Mouse (Mus musculus) thymus, postnatal 4 days (tissue): Measurements from ENCODE around the gene Mrps26.
A peak's percentile ranks its signal among the peaks of the same experiment; 100 is the strongest.
"Not testable (repeated sequence)": the region's sequence is repeated elsewhere in the genome, so short reads cannot be mapped to it uniquely, and the experiment has no call there.

Experiments
- DNase-seq: peaks from one replicate; pipeline ENCODE4 v3.0.0; 2021

Mrps26 gene

DNA sequence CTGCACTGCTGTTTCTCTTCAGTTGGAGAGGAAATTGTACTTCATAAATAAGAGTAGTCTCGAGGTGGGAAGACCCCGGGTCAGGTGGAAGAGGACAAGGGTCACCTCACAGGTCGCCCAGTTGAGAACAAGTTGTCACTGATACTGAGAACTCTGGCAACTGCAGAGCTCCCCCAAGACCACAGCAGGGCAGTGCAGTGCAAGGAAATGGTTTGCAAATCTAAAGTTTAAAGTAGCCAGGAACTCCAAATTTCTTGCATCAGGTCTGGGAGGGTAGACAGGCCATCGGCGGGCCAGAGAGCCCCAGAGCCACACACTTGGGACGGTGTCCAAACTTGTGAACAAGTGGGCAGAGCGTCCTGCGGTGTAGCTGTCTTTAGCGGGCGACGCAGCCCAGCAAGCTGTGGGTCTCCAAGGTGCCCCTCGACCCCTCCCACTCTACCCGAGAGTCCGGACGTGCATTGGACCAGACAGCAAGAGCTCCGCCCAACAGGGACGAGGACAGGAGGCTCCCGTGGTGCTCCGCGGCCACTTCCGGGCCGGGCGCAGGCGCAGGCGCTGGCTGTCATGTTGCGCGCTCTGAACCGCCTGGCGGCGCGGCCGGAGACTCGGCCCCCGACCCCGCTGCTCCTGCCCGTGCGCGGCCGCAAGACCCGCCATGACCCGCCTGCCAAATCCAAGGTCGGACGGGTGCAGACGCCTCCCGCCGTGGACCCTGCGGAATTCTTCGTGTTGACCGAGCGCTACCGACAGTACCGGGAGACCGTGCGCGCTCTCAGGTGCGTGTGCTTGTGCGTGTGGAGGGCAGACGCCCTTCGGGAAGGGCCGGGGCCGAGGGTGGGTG is at the start of gene Mrps26:
TSS of gene Mrps26 (plus strand) at position 531 of the 844 bp plus-strand sequence.
- DNase-seq, result peak; percentile 91

DNA sequence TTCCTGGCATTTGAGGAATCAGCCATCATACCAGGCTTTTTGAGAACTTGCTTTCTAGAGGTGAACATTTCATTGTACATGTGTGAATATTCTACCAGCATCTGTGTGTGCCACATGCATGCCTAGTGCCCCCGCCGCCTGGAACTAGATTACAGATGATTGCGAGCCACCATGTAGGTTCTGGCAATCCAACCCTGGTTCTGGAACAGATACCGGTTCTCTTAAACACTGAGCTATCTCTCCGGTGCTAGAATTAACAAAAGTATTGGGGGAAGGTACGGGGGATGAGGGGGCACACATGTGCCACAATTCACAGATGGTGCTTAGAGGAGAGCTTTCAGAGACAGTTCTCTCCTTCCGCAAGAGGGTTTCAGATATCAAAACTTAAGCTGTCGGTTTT is 49.6 kb upstream of the Mrps26 start:
- DNase-seq, result no peak

DNA sequence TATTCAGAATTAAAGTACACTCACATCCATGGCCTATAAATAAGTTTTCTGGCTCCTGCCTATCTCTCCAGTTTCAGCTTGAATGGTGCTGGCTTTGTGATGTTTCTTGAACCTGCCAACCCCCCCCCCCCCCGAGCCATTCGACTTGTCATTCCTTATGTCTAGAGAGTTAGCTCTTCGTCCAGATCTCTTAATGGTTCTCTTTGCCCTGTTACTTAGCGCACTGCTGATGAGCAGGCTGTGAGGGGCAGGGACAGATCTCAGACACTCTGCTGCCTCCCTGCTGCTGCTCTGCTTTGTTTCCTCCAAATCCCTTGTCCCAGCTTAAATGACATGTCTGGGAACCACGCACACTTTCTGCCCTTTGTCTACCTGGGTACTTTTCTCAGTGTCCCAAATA is 47.8 kb upstream of the Mrps26 start:
- DNase-seq, result no peak

DNA sequence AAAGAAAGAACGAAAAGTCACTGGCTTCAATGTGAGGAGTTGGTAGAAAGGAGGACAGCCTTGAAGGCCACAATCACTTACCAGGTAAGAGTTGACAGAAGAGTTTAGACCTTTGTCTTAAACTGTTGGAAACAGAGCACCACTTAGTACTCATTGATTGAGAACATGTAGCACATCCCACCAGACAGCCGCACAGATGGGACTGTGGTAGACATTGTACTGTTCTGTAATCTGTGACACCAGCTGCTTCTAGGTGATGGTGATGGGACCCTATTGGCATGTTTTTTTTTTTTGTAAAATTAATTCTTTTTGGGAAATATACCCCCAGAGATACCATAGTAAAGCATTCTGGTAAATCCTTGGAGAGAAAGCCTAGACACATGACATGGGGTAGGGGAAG is 41.6 kb upstream of the Mrps26 start:
- DNase-seq, result no peak

DNA sequence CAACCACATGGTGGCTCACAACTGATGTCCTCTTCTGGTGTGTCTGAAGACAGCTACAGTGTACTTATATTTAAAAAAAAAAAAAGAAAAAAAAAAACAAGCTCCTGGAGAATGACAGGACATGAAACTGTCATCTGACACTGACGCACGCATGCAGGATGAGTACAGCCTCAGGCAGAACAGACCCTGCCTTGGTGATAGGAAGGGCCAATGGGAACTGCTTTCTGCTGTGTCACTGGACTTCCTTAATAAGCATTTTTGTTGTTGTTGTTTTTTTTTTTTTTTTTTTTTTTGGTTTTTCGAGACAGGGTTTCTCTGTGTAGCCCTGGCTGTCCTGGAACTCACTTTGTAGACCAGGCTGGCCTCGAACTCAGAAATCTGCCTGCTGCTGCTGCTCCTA is 38.1 kb upstream of the Mrps26 start:
- not testable (repeated sequence) for DNase-seq

DNA sequence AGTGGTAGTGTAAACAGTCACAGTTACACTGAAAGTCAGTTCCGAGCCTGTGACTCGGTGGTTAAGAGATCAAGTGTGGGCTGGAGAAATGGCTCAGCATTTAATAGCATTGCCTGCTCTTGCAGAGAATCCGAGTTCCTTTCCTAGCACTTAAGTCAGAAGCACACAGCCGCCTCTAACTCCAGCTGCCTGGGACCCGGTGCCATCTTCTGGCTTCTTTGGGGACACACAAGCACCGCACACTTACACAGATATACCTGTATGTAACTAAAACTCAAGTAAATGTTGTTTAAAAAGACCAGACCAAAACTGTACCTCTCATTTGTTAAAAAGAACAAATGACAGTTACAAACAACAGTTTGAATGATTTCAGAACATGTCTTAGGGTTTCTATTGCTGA is 35.1 kb upstream of the Mrps26 start:
- DNase-seq, result no peak

DNA sequence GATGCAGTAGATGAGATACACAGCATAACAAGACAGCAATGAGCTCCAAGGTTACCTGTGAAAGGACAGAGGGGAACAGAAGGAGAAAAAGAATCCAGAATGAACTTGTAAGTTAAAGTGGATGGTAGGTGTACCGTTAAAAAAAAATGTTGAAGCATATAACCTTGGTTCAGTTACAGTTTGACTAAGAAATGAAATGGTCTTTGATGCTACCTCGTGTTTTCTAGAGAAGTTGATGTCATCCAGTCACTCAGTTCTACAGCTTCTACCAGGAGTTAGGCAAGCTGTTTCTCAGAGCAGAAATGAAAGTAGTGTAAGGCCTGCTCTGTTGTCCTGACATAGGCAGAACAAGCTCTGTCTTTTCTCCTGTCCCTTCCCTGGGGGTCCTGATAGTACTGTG is 34.3 kb upstream of the Mrps26 start:
- DNase-seq, result no peak

DNA sequence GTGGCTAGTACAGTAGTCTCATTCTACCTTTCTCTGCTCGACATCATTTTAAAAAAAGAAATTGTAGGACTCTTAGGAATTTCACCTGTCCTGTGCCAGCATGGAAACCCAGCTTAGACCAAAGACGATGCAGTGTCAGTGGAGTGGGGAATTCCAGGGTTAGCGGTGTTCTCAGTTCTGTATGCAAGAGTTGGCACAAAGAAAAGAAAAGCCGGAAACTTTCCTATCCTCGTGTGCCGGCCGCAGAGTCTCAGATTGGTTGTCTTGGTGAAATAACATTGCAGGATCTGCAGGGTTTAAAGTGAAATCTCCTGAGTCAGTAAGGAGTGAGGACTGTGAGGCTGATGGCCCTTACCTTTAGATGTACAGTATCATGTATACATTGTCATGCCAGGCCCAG is 33.6 kb upstream of the Mrps26 start:
- no peak for DNase-seq

DNA sequence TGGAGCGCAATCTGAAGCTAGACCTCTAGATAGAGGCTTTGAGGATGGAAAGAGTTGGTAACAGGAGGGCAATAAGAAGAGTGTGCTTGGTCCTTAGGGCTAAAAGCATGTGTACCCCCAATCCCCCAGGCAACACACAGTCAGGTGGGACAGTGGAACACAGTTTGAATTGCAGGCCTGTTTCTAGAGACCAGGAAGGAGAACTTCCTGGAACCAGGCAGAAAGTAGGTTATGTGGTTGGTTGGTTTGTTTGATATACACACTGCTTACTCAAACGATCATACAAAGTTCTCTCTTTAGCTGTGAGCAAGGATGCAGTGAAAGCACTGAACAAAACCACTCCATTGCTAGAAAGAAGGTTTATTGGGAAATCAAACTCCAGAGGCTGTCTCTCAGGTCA is 31.3 kb upstream of the Mrps26 start:
- DNase-seq, result peak; percentile 31

DNA sequence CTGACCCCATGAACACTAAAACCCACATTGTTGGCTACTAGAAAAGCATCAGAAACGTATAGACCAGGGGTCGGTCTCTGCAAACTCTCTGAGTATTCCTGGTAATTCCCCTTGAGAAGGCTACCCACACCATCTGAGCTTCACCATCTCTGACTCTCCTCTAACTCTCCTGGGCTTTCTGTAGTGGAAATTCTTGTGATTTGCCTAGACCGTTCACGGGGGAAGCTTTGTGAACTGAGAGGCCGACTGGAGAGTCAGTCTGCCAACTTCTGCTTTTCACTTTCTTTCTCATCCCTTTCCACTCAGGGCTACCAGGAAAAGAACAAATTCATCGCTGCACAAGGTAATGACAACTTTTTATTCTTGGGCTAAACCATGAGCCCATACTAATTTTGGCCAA is 28.5 kb upstream of the Mrps26 start:
- DNase-seq, result no peak

DNA sequence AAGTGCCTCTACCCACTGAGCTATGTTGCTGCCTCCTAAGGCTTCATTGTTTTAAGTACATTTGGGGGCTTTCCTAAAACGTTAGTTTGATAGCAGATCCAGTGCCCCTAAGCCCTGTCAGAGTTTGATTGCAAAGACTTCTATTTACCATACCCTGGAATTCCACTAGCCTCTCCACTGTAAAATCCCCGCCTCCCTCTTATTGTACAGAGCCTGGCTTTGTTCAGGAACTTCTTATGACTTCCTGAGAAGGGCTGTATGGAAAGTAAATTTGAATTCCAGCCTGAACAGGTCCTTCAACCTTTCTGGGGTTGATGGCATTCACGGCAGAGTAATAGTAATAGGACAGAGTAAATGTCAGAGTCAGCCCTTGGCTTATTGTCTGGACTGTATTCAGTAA is 26.7 kb upstream of the Mrps26 start:
- DNase-seq, result no peak

DNA sequence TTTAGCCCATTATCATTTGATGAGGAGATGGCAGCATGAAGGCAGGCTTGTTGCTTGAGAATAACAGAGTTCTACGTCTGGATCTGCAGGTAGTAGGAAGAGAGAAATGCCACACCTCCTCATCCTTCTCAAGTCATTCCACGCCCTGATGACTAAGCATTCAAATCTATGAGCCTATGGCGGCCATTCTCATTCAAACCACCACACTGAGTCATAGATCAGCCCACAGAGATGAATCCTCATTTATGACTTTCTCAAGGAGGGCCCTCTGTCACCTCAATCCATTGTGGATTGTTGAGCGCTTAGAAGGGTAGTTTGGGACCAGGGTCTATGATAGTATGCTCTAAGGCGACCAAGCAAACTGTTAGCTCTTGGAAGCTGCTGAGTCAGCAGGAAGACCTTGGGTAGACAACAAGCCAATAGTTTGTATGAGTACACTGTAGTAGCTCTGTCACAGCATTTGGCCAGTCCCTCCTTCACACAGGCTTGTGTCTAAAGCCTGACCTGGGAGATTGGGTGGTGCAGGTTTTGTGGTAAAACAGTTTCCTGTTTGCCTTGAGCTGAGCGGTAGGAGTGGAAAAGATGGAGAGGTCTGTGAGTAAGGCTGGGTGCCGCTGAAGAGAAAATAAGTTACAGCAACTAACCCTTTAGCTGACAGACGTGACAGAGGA is 24.5 kb upstream of the Mrps26 start:
- DNase-seq, result peak; percentile 42

DNA sequence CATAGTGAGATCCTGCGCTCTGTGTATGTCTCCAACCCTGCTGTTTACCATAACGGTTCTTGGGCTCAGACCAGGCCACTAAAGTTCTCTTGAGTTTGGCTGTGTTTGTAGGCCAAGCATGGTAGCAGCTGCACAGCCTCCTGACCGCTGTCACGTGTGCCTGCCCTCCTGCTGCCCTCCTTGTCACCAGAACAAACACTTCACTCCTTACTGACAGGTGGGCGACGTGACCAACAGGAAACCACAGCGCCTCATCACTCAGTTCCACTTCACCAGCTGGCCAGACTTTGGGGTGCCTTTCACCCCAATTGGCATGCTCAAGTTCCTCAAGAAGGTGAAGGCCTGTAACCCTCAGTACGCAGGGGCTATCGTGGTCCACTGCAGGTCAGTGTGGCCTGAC is 23.3 kb upstream of the Mrps26 start:
- peak; percentile 69 for DNase-seq

DNA sequence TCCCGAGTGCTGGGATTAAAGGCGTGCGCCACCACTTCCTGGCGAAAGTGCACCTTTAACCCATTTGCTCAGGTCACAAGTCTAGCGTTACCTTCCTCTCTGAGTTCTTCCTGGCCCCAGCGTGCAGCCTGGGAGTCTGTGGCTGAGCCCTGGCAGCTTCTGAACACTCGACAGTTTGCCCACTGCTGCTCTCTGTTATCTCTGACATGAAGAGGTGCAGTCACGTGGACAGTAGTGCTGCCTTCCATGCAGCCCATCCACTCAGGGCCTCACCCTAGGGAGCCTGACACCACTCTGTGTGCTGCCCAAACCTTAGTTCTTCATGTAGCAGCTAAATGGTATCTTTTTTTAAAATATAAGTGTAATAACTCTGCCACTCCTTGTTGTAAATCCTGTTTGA is 16.6 kb upstream of the Mrps26 start:
- no peak for DNase-seq

DNA sequence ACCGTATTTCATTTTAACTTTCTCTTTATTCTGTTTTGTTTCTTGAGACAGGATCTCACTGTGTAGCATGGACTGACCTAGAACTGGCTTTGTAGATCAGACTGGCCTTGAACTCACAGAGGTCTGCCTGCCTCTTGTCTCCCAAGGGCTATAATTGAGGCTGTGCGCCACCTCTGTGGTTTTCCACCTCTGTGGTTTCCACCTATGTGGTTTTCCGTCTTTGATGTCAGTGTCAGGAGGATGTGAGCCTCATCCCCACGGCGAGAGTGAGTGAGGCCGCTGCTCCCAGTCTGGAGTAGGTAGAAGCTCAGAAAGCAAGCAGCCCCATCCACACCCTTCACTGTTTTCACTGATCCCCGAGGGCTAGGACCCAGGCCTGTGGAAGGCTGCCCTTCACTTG is 8.7 kb upstream of the Mrps26 start:
- no peak for DNase-seq

DNA sequence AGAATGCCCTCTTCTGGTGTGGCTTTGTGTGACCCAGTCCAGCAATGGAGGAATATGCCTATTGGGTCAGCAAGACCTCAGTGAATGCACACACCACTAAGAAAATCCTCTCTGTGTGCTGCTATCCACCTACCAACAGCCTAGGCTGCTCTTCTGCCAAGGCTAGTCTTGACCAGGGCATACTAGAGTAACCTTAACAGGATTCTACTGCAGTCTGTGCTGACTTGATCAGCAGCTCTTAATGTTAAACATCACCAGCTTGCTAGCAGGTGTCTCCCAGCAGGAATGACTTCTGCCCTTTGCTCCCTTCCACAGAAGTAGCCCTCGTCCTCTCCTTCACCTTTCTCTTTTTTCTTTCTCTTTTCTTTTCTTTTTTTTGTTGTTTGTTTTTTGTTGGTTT is 7.2 kb upstream of the Mrps26 start:
- DNase-seq, result no peak

DNA sequence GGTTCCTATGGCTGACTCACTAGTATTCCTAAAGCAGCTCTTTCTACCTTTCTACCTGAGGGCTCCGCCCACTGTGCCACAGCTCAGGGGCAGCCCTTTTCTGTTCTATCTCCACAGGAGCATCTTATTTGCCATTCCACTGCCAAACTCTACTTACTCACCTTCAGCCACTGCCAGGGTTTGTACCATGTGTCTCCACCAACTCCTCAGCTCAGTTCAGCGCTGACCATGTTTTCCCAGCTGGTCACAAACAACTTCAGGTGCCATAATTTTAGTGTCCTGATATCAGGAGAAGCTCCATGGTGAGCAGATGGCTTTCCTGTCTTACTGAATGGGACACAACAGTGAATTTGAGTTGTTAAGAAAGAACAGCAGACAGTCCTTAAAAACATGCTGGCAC is 6.1 kb upstream of the Mrps26 start:
- DNase-seq, result no peak

DNA sequence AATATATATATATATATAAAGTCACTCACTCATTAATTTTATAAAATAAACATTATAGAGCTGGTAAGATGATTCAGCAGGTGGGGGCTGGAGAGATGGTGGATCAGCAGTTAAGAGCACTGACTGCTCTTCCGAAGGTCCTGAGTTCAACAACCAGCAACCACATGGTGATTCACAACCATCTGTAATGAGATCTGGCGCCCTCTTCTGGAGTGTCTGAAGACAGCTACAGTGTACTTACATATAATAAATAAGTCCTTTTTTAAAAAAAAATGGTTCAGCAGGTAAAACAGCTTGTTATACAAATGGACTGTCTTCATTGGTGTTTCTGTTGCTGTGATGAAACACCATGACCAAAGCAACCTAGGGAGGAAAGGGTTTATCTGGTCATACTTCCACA is 5.5 kb upstream of the Mrps26 start:
- DNase-seq, result no peak

DNA sequence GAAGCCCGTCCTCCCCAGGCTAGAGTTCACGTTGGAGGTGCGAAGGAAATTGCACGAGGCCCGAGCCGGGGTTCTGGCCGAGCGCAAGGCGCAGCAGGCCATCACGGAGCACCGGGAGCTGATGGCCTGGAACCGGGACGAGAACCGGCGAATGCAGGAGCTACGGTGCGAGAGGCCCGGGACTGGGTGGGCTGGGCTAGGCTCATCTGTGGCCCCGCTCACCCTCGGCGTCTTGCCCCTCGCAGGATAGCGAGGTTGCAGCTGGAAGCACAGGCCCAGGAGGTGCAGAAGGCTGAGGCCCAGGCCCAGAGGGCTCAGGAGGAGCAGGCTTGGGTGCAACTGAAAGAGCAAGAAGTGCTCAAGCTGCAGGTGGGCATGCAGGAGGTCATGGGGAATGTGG is 521 bp downstream of the Mrps26 start:
- no peak for DNase-seq

DNA sequence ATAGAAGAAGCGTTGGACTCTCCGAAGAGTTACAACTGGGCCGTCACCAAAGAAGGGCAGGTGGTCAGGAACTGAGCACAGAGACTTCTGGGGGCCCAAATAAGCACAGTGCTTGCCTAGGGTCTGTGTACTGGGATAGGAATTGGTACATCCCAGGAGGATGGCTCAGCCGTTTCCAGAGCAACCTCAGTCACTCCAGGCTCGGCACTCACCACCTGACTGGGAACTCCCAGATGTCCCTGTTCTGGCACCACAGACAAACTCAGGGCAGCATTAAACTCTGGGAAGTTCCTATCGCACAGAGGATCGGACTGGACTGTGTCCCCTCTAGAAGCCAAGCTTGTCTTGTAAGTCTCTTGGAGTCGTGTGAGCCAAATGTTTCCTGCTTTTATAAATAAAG is 1.4 kb downstream of the Mrps26 start:
- DNase-seq, result no peak

DNA sequence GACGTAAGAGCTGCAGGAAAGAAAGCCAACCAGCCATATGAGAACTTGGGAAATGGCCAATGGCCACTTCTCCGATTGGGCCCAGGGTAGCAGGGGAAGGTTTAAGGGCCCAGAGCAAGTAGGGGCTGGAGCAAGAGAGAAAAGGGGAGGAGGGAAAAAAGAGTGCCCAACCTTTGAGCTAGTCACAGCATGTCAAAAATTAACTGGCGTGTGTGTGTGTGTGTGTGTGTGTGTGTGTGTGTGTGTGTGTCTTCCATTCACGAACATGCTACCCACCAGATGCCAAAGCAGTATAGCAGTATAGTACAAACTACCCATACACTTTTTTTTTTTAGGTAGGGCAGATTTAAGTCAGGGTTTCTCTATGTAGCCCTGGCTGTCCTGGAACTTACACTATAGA is 5.4 kb downstream of the Mrps26 start:
- no peak for DNase-seq

DNA sequence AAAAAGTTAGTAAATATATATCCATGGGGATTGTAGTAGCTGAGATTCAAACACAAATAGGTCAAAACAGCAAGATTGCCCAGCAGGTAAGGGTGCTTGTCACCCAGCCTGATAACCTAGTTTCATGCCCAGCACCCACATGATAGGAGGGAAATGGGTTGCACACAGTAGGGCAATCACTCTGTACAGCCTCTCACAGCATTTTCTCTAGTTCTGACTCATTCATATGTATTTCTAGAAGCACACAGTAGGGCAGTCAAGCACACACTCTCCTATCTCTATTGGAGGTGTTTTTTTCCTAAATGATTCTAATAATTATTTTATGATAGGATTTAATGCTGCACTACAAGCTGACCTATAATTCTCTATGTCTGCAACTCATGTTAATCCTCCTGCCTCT is 6.4 kb downstream of the Mrps26 start:
- DNase-seq, result no peak

DNA sequence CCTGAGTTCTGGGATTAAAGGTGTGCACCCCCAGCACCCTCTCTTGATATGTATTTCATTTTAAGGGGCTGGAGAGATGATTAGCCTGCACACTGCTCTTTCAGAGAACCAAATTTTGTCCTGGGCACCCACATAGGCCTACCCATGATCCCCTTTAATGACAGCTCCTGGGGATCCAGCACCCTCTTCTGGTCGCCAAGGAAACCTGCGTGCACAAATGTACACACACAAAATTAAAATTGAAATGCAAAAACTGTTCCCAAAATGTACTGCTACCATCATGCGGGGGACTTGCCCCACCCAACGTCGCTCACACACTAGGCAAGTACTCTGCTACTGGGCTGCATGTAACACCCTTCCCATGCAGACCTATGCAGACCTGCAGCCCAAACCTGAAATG is 11.4 kb downstream of the Mrps26 start:
- peak; percentile 30 for DNase-seq

DNA sequence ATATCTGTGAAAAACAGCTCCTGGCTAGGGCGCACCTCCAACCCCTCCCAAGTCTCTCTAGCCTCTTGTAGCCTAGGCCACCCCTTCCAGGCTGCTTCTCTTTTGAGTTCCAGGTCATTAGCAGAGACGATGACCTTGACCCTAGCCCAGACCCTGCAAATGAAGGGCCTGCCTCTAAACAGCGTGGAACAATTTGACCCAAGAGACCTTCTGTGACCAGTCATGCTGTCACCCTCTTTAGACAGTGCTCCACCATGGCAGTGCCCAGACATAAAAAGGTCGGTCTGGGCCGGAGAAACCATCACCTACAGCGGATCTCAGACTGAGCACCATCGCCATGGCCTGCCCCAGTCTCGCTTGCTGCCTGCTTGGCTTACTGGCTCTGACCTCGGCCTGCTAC is 12.3 kb downstream of the Mrps26 start, which contains the start of gene Oxt:
TSS of gene Oxt (plus strand) at position 301 of the 400 bp plus-strand sequence.
- no peak for DNase-seq

DNA sequence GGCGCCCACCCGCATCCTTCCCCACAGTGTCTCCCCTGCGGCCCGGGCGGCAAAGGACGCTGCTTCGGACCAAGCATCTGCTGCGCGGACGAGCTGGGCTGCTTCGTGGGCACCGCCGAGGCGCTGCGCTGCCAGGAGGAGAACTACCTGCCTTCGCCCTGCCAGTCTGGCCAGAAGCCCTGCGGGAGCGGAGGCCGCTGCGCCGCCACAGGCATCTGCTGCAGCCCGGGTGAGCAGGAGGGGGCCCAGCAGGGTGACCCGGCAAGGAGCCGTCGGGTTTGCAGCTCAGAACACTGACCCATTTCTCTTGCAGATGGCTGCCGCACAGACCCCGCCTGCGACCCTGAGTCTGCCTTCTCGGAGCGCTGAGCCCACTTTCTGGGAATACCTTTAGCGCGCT is 13.0 kb downstream of the Mrps26 start:
- DNase-seq, result peak; percentile 30
